Mouse (Mus musculus) lung, adult 2 months (tissue): ENCODE results near the gene Snrk. TPM values are rescaled to one million over a fixed set of nuclear protein-coding genes. Genes with fewer than 3 reads are reported as not detected.
A peak's percentile ranks its signal among the peaks of the same experiment; 100 is the strongest.
"Not testable (repeated sequence)": the region's sequence is repeated elsewhere in the genome, so short reads cannot be mapped to it uniquely, and the experiment has no call there.

ENCODE experiments used
- DNase-seq: peaks from one replicate; pipeline ENCODE4 v3.0.0; 2022
- H3K4me1 ChIP-seq: fragments of 200-500 bp; 2 replicates; pipeline ENCODE4 v1.6.1; 2011; ENCODE audit warnings: low read length; ENCODE audit not compliant: control insufficient read depth, insufficient read depth
- H3K4me3 ChIP-seq: fragments of 200-500 bp; replicated peaks from 2 replicates; pipeline ENCODE3; 2011; ENCODE audit warnings: low read depth, mild to moderate bottlenecking, control low read depth, low read length; ENCODE audit errors: extremely low read depth
- CTCF ChIP-seq: fragments of 200-500 bp; IDR thresholded peaks from 2 replicates; pipeline ENCODE4 v1.5.1; 2011; ENCODE audit warnings: mild to moderate bottlenecking, low read length, control low read depth; ENCODE audit not compliant: insufficient read depth
- POLR2A ChIP-seq: fragments of 200-500 bp; IDR thresholded peaks from 2 replicates; pipeline ENCODE4 v1.6.1; 2011; ENCODE audit warnings: low read depth, mild to moderate bottlenecking, control low read depth, low read length, borderline replicate concordance; ENCODE audit errors: extremely low read depth
- WGBS: fragments of 180-500 bp; shearing (Covaris S2); methylation state at CpG from one replicate; pipeline ENCODE4 v1.1.7; 2018; 5-methylcytosine and 5-hydroxymethylcytosine counted together
- polyA plus RNA-seq: library from polyadenylated mRNA; depleted of rRNA; stranded (reverse); fragments of >200 nt; gene quantifications from 2 replicates; pipeline ENCODE4 v1.2.3, GENCODE M21; 2012

Gene Snrk
- polyA plus RNA-seq, 1 experiment: 107 TPM

DNA sequence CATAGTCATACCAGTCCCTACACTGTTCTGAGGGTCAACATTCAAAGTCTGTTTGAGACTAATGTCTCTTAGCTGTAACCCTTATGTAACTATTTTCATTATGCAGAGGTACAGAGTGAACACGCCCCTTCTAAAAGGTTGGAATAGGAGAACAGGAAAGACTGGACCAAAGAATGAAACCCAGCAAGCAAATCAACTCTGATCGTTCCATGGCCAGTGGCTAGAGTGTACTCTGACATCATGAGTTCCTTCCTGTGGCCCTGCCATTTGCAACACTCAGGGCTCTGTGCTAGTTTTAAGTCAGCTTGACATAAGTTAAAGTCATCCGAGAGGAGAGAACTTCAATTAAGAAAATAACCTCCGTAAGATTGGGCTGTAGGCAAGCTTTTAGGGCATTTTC lies 35.0 kb downstream of the Snrk start:
- no peak for DNase-seq
- TF ChIP-seq CTCF: no peak
- TF ChIP-seq POLR2A: no peak
- H3K4me1 ChIP-seq: peaks cover 25% of the 10 kb centered on the region
- WGBS: 60% methylated on average over 4 of the region's 4 CpGs
- no peak overlapping the region for H3K4me3 ChIP-seq

DNA sequence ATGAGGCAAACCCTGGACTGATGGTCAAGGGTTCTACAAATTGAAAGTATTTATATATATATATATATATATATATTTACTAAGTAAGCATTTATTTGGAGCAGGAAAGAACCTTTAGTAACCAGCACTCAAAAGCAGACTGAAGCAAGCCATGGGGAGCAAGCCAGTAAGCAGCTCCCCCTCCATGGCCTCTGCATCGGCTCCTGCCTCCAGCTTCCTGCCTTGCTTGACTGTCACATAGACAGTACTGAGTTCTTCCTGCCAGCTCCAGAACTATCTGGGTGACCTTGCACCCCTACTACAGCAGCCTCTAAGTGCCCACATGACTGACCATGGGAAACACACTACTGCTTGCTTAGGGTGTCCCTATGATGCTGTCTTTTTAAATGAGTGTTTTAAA lies 35.4 kb downstream of the Snrk start:
- Histone ChIP-seq H3K4me3 (no peak overlapping the region), H3K4me1 (peaks cover 24% of the 10 kb centered on the region)
- WGBS: 57% methylated on average over 1 of the region's 1 CpGs
- DNase-seq: no peak
- no peak for TF ChIP-seq POLR2A
- no peak for TF ChIP-seq CTCF

GRCm38 (mm10) chr9:122153436-122153835 lies 36.4 kb downstream of the Snrk start:
- H3K4me3 ChIP-seq: no peak overlapping the region
- H3K4me1 ChIP-seq: peaks cover 20% of the 10 kb centered on the region
- TF ChIP-seq CTCF: no peak
- TF ChIP-seq POLR2A: no peak
- DNase-seq: no peak
- 81% methylated on average over 3 of the region's 3 CpGs for WGBS

DNA sequence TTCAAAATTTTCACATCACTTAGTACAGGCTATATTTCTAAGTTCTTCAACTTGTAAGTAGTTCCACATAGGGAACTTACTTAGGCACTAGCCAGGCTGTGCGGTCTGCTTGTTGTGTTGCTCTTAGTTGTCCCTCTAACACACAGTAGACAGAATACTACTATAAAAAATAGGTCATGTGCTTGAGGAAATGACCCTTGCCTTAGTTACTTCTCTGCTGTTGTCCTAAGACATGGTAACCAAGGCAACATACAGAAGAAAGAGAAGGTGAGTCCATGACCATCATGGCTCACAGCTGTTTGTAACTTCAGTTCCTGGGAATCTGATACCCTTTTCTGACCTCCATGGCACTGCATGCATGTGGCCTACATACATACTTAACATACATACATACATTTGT lies 38.1 kb downstream of the Snrk start:
- H3K4me3 ChIP-seq: no peak overlapping the region
- WGBS: 76% methylated on average over 1 of the region's 1 CpGs
- no peak for DNase-seq
- H3K4me1 ChIP-seq: peaks cover 8% of the 10 kb centered on the region
- TF ChIP-seq POLR2A (no peak), CTCF (no peak)

- Histone ChIP-seq H3K4me3 (no peak overlapping the region), H3K4me1 (peaks cover 6% of the 10 kb centered on the region)
- TF ChIP-seq POLR2A: no peak
- TF ChIP-seq CTCF: peak; percentile 52
- 86% methylated on average over 5 of the region's 5 CpGs for WGBS
- DNase-seq: no peak
These were observed 39.5 kb downstream of the Snrk start for GRCm38 (mm10) chr9:122156389-122157078.

DNA sequence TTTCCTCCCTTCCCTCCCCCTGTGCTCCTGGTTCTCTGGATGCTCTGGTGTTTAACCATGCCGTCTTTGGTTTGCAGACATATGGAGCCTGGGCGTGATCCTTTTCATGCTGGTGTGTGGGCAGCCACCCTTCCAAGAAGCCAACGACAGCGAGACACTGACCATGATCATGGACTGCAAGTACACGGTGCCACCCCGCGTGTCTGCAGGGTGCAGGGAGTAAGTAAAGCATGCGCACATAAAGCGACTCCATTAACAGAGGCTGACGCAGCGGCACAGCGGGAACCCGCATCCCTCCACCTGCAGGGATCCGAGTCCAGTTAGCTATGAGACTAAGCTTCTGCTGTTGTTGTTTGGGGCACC lies 40.0 kb downstream of the Snrk start:
- 93% methylated on average over 14 of the region's 14 CpGs for WGBS
- TF ChIP-seq CTCF: no peak
- no peak for TF ChIP-seq POLR2A
- Histone ChIP-seq H3K4me3 (no peak overlapping the region), H3K4me1 (peaks cover 3% of the 10 kb centered on the region)
- DNase-seq: no peak

GRCm38 (mm10) chr9:122164535-122164934 lies 47.5 kb downstream of the Snrk start:
- no peak for DNase-seq
- no peak for TF ChIP-seq CTCF
- TF ChIP-seq POLR2A: no peak
- no peaks in the 10 kb centered on the region for H3K4me1 ChIP-seq
- 89% methylated on average over 4 of the region's 4 CpGs for WGBS
- H3K4me3 ChIP-seq: no peak overlapping the region

DNA sequence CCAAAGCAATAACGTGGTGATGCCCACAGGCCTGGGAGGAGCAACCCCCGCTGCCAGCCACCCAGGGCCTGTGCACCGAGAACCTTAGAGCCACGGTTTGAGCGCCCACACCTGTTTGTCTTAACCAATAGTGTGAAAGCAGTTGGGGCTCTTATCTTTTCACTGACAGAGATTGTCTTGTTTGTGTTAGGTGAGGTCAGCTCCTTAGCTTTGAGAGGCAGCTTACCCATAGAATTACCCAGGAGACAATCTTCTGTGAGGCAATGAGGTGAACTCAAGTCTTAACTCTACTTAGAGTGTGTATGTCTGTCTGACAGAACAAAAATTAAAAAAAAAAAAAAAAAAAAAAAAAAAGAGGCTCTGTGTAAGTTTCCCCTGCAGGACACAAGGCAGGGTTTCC lies 50.7 kb downstream of the Snrk start:
- H3K4me1 ChIP-seq, DNase-seq, H3K4me3 ChIP-seq: not testable (repeated sequence)
- WGBS: 65% methylated on average over 5 of the region's 5 CpGs

GRCm38 (mm10) chr9:122169901-122170300 lies 52.8 kb downstream of the Snrk start:
- no peak for DNase-seq
- WGBS: 58% methylated on average over 6 of the region's 6 CpGs
- Histone ChIP-seq H3K4me3 (no peak overlapping the region), H3K4me1 (no peaks in the 10 kb centered on the region)
- TF ChIP-seq POLR2A (no peak), CTCF (peak; percentile 20; the same call in 1 of the 2 replicates)

DNA sequence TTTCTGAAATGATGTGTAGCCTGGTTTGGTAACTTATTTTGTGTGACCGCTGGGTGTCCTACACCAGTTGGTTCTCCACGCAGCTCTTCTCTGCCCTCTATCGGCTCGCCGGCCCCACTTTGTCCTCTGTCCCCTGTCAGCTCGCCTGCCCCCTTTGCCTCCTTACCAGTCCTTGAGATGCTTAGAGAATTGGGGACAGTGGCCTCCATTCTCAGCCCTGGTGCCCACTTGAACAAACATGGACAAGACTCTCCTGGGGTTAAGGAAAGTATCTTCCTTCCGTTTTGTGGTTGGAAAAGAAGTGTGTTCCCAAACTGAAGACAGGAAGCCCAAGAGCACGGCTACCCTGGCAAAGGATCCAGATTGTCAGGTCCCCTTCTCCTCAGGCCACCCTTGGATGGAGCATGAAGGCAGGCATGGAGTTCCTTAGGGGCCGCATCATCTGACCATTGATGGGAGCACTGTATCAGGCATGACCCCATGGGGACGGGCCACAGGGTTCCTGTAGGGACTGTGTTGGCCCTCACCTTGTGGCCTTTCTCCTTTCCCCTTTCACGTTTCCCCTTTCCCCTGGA lies 55.6 kb downstream of the Snrk start:
- Histone ChIP-seq H3K4me3 (no peak overlapping the region), H3K4me1 (peaks cover 9% of the 10 kb centered on the region)
- no peak for DNase-seq
- WGBS: 79% methylated on average over 11 of the region's 11 CpGs
- TF ChIP-seq CTCF (0 out of 2 replicates have a peak, but pooled peaks have one; percentile 10), POLR2A (no peak)
